Mouse (Mus musculus) T-helper 1 cell (primary cell): ENCODE results near the gene Olfr1086.
"Not testable (repeated sequence)": the region's sequence is repeated elsewhere in the genome, so short reads cannot be mapped to it uniquely, and the experiment has no call there.

Experiments used
- in situ Hi-C: fragments of 300-600 bp; cut with MboI, MseI; formaldehyde crosslinking; loops from one replicate; pipeline ENCODE4 v1.15.1; 2025; ENCODE audit warnings: high pct_unique_total_duplicates

The Olfr1086 gene

GRCm38 (mm10) chr2:86679992-86680391, at the start of gene Olfr1086:
Gene Olfr1086, minus strand, starts transcription at chr2:86680092.
- in situ Hi-C loops, result no loop called here

- in situ Hi-C loops, result no loop called here
These were observed 18.4 kb upstream of the Olfr1086 start, which contains the start of gene Olfr1087 for GRCm38 (mm10) chr2:86698295-86698694. Gene Olfr1087, minus strand, starts transcription at chr2:86698395.

GRCm38 (mm10) chr2:86661919-86662318, 18.0 kb downstream of the Olfr1086 start, which contains the start of gene Olfr1085:
Gene Olfr1085, minus strand, starts transcription at chr2:86662019.
- in situ Hi-C loops, result no loop called here

- in situ Hi-C loops, result not testable (repeated sequence)
These were observed 40.3 kb downstream of the Olfr1086 start, which contains the start of gene Olfr1084 for GRCm38 (mm10) chr2:86639625-86640024. Gene Olfr1084, minus strand, starts transcription at chr2:86639725.
